ENCODE assay signal across 8 mouse cellular contexts in the genomic region with DNA sequence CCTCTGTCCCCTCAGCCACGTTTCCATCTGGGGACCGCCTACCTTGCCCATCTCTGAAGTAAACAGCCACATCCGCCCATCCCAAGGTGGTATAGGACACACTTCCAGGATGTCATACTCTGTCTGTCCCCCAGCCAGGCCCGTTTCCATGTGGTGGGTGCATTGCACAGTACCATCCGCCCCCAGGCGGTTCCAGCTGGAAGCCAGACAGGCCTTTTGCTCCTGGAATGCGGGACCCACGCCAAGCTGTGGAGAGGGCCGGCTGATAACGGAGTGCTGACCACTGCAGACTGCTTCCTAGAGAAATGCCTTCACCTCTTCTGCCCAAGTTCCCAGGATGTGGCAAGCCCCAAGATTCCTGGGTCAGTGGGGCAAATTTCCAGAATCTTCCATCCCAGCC.
DNase-seq lines count a peak whose midpoint lies in the region; ATAC-seq lines count a peak whose summit lies in the region.

No protein-coding gene starts in this region.

- H3K4me1 ChIP-seq in heart, embryonic 16.5 days (ENCODE audit: control insufficient read depth, insufficient read depth, low read length) = peaks cover 40% of the 10 kb centered on the region
- H3K4me1 ChIP-seq in limb, embryonic 12.5 days (replicated peaks) = peaks cover 5% of the 10 kb centered on the region
- peaks cover 5% of the 10 kb centered on the region; the same call in 1 of the 2 replicates for H3K4me1 ChIP-seq in midbrain, embryonic 13.5 days (replicated peaks)

- 15% methylated on average over 10 of the region's 10 CpGs for WGBS in heart, embryonic 16.5 days
- WGBS in limb, embryonic 12.5 days = 48% methylated on average over 10 of the region's 10 CpGs
- 68% methylated on average over 10 of the region's 10 CpGs for WGBS in midbrain, embryonic 13.5 days

- no peaks in the 10 kb centered on the region for H3K36me3 ChIP-seq in heart, embryonic 16.5 days (ENCODE audit: control insufficient read depth, insufficient read depth)
- H3K36me3 ChIP-seq in limb, embryonic 12.5 days = no peaks in the 10 kb centered on the region
- H3K36me3 ChIP-seq in midbrain, embryonic 13.5 days = no peaks in the 10 kb centered on the region

- H3K9me3 ChIP-seq in heart, embryonic 16.5 days (replicated peaks; ENCODE audit: control insufficient read depth, low read length) = no peaks in the 10 kb centered on the region
- no peaks in the 10 kb centered on the region for H3K9me3 ChIP-seq in limb, embryonic 12.5 days
- no peaks in the 10 kb centered on the region for H3K9me3 ChIP-seq in midbrain, embryonic 13.5 days

- no peak overlapping the region for H3K4me2 ChIP-seq in heart, embryonic 16.5 days (ENCODE audit: low read depth, low read length)
- H3K4me2 ChIP-seq in limb, embryonic 12.5 days = no peak overlapping the region
- H3K4me2 ChIP-seq in midbrain, embryonic 13.5 days (replicated peaks) = no peak overlapping the region

- H3K4me3 ChIP-seq in heart, embryonic 16.5 days (ENCODE audit: low read length) = no peak overlapping the region
- no peak overlapping the region for H3K4me3 ChIP-seq in limb, embryonic 12.5 days (replicated peaks)
- H3K4me3 ChIP-seq in midbrain, embryonic 13.5 days (replicated peaks) = no peak overlapping the region

- H3K27ac ChIP-seq in heart, embryonic 16.5 days (ENCODE audit: low read length) = peak overlapping the region; percentile 79
- H3K27ac ChIP-seq in limb, embryonic 12.5 days = no peak overlapping the region
- H3K27ac ChIP-seq in midbrain, embryonic 13.5 days = no peak overlapping the region

- H3K27me3 ChIP-seq in heart, embryonic 16.5 days (ENCODE audit: control insufficient read depth, insufficient read depth, low read length) = 0 out of 2 replicates have a peak, but pooled peaks cover 6% of the 10 kb centered on the region
- H3K27me3 ChIP-seq in limb, embryonic 12.5 days = no peaks in the 10 kb centered on the region
- H3K27me3 ChIP-seq in midbrain, embryonic 13.5 days = no peaks in the 10 kb centered on the region

- peak; percentile 28 to 41 for DNase-seq in layer of hippocampus, postnatal 10 days (ENCODE audit: low spot score in 2 of 2)
- no peak for DNase-seq in layer of hippocampus, adult 9-10 months (ENCODE audit: low spot score)
- DNase-seq in embryo, embryonic 10.5 days (ENCODE audit: low spot score) = peak; percentile 51
- DNase-seq in ovary, postnatal 36 days (ENCODE audit: low spot score) = peak; percentile 86
- no peak for DNase-seq in thymus, postnatal 25 days

- ATAC-seq in heart, embryonic 16.5 days (replicated peaks; ENCODE audit: extremely low read depth, insufficient read depth, low FRiP score) = peak; percentile 93
- ATAC-seq in limb, embryonic 12.5 days (ENCODE audit: insufficient number of reproducible peaks, insufficient read depth, low FRiP score, low TSS enrichment, low read depth) = no peak
- no peak for ATAC-seq in midbrain, embryonic 13.5 days

- peak overlapping the region; percentile 50 for H3K9ac ChIP-seq in heart, embryonic 16.5 days (ENCODE audit: low read length)
- peak overlapping the region; percentile 35; the same call in 1 of the 2 replicates for H3K9ac ChIP-seq in limb, embryonic 12.5 days (replicated peaks)
- no peak overlapping the region for H3K9ac ChIP-seq in midbrain, embryonic 13.5 days (replicated peaks)

Comparison
In these comparisons a context has a peak if more than half of its experiments do, and no peak if none do; other contexts are left out.
1. DNase-seq: peak in layer of hippocampus, postnatal 10 days (2 of 2), embryo, embryonic 10.5 days (single experiment) and ovary, postnatal 36 days (single experiment); none in layer of hippocampus, adult 9-10 months (single experiment) and thymus, postnatal 25 days (single experiment).